Mouse (Mus musculus): ENCODE data around the gene 9530053A07Rik.

The 9530053A07Rik gene

DNA sequence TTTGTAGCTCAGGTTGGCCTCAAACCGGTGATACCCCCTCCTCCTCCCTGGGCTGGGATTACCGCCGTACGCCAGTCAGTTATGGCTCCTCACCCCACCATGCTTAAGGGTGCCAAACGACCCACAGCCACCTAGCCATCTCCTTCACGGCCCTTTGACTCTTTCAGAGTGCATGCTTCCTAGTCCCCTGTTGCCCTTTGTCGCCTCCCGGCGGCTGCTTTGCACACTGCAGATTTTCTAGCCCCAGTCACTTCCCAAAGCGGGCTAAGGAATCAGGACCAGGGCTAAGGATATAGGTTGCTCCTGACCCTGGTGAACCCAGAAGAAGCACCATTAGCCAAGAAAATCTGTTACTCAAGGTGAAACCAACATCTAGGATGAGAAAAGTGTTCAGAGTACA is 84.9 kb downstream of the 9530053A07Rik start:
- in situ Hi-C loops (cut with MboI, MseI) = no loop called here

Measured in regulatory T cell (primary cell).